Mouse (Mus musculus): ENCODE data around the gene Abcc5. TPM values are rescaled to one million over a fixed set of nuclear protein-coding genes. Genes with fewer than 3 reads are reported as not detected.

The Abcc5 gene
- polyA plus RNA-seq, 1 experiment from 2014 or later = 54.0 TPM

DNA sequence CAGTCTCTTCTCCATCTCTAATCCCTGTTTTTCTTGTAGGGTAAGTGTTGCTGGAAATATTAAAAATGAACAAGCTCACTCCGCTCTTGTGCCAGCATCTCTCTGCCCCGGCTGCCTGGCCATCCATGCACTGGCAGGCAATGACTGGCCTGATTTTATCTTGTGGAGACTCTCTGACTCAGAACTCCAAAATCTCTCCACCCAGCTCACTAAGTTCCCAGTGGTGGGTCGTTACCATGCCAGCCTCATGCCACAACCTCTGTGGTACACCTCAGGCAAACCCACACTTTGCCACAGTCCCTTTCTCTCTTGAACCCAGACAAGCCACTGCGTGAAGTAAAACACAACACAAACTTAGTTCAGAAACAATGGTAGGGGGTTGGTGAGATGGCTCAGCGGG lies 3.1 kb upstream of the Abcc5 start:
- no peak overlapping the region for H3K9ac ChIP-seq (ENCODE audit: low read length)
- H3K9me3 ChIP-seq (replicated peaks; ENCODE audit: control insufficient read depth, low read length) = no peaks in the 10 kb centered on the region
- no peak overlapping the region for H3K27ac ChIP-seq (ENCODE audit: low read length)
- H3K36me3 ChIP-seq (ENCODE audit: control insufficient read depth, insufficient read depth) = no peaks in the 10 kb centered on the region
- no peak overlapping the region for H3K4me2 ChIP-seq (ENCODE audit: low read depth, low read length)
- WGBS = 85% methylated on average over 5 of the region's 5 CpGs
- ATAC-seq (replicated peaks; ENCODE audit: extremely low read depth, insufficient read depth, low FRiP score) = no peak
- H3K27me3 ChIP-seq (ENCODE audit: control insufficient read depth, insufficient read depth, low read length) = no peaks in the 10 kb centered on the region
- H3K4me1 ChIP-seq (ENCODE audit: control insufficient read depth, insufficient read depth, low read length) = peaks cover 11% of the 10 kb centered on the region
- H3K4me3 ChIP-seq (ENCODE audit: low read length) = no peak overlapping the region

DNA sequence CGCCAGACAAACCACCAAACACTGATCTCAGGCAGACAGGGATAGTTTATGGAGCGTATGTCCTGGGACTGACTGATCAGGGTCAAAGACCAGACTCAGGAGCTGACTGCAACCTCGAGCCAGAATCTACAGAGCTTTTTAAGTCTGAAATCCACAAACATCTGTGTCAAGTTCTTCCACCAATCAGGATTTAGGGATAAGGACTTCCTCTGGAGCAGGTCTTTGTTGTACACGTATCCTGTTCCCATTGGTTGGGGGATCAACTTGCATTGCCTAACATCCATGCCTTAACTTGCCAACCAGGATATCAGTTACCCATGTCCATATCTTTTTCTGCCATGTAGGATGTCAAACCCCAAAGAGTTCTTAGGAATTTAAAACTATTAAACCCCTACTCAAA lies 1.4 kb upstream of the Abcc5 start:
- Histone ChIP-seq H3K27me3 (ENCODE audit: control insufficient read depth, insufficient read depth, low read length) (no peaks in the 10 kb centered on the region), H3K4me3 (ENCODE audit: low read length) (no peak overlapping the region), H3K27ac (ENCODE audit: low read length) (no peak overlapping the region), H3K4me2 (ENCODE audit: low read depth, low read length) (no peak overlapping the region), H3K9me3 (replicated peaks; ENCODE audit: control insufficient read depth, low read length) (no peaks in the 10 kb centered on the region), H3K9ac (ENCODE audit: low read length) (no peak overlapping the region), H3K4me1 (ENCODE audit: control insufficient read depth, insufficient read depth, low read length) (peaks cover 20% of the 10 kb centered on the region), H3K36me3 (ENCODE audit: control insufficient read depth, insufficient read depth) (no peaks in the 10 kb centered on the region)
- ATAC-seq (replicated peaks; ENCODE audit: extremely low read depth, insufficient read depth, low FRiP score) = no peak
- 78% methylated on average over 4 of the region's 4 CpGs for WGBS

DNA sequence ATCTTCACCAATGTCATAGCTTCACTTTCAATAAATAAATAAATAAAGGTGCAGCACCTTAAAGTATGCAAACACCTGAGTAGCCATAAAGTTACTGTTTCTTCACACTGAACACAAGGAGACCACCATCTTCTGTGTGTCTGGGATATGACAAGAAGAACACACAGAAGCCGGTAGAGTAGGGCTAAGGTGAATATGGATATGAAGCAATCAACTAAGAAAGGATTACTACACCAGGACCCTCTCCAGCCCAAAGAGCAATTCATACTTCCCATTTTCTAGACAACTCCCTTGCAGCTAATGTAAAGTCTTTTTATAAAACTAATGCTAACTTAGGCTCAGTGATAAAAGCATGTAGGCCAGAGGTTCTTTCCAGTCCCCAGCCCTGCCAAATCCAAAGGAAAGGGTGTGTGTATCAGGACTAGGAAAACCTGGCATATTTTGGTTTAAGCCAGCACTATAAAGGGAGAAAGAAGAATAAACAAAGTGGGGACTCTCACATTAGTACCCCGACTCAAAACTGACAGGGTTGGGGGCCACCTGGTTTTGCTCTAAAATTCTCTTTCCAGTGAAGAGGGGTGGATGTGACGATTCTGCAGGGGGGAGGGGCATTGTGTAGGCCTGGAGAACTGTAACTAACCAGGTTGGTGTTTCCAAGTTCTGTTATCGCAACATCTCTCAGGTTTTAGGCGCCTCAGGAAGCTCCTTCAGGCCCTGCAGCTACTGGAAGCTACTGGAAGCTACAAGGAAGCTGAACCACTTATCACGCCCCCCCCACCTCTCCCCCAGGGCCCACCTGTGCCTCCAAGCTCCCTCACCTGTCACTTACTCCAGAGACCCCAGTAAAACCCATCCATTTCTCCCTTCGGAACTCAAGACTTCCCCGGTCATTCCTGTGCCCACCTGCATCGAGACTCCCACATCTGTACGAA lies 1.2 kb downstream of the Abcc5 start:
- Histone ChIP-seq H3K4me3 (ENCODE audit: low read length) (peak overlapping the region; percentile 81), H3K9me3 (replicated peaks; ENCODE audit: control insufficient read depth, low read length) (no peaks in the 10 kb centered on the region), H3K9ac (ENCODE audit: low read length) (peak overlapping the region; percentile 85), H3K36me3 (ENCODE audit: control insufficient read depth, insufficient read depth) (peaks cover 9% of the 10 kb centered on the region), H3K4me2 (ENCODE audit: low read depth, low read length) (peak overlapping the region; percentile 66), H3K27ac (ENCODE audit: low read length) (peak overlapping the region; percentile 56), H3K27me3 (ENCODE audit: control insufficient read depth, insufficient read depth, low read length) (no peaks in the 10 kb centered on the region), H3K4me1 (ENCODE audit: control insufficient read depth, insufficient read depth, low read length) (peaks cover 20% of the 10 kb centered on the region)
- no peak for ATAC-seq (replicated peaks; ENCODE audit: extremely low read depth, insufficient read depth, low FRiP score)
- WGBS = 42% methylated on average over 10 of the region's 10 CpGs

DNA sequence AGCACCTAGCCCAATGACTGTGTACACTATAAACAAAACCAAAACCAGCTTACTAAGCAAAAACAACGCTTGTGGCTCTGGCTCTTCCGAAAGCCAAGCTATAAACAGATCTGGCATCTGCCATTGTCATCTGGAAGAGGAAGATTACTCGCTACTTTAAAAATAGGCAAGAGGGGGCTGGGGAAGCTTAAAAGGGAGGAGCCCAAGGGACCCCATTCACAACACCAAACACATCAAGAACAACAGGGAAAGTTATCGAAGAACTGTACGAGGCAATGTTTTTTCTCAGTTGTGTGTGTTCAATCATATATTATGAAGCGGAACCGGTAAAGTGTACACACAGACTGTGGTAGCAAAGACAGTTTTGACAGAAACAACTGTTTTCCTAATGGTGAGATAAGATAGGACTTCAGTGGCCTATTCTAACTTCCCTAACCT lies 1.9 kb downstream of the Abcc5 start:
- Histone ChIP-seq H3K9me3 (replicated peaks; ENCODE audit: control insufficient read depth, low read length) (no peaks in the 10 kb centered on the region), H3K4me3 (ENCODE audit: low read length) (peak overlapping the region; percentile 81), H3K27me3 (ENCODE audit: control insufficient read depth, insufficient read depth, low read length) (no peaks in the 10 kb centered on the region), H3K4me2 (ENCODE audit: low read depth, low read length) (peak overlapping the region; percentile 66), H3K36me3 (ENCODE audit: control insufficient read depth, insufficient read depth) (peaks cover 9% of the 10 kb centered on the region), H3K4me1 (ENCODE audit: control insufficient read depth, insufficient read depth, low read length) (peaks cover 20% of the 10 kb centered on the region), H3K27ac (ENCODE audit: low read length) (peak overlapping the region; percentile 56), H3K9ac (ENCODE audit: low read length) (peak overlapping the region; percentile 10; the same call in 1 of the 2 replicates)
- ATAC-seq (replicated peaks; ENCODE audit: extremely low read depth, insufficient read depth, low FRiP score) = no peak
- 45% methylated on average over 7 of the region's 7 CpGs for WGBS

DNA sequence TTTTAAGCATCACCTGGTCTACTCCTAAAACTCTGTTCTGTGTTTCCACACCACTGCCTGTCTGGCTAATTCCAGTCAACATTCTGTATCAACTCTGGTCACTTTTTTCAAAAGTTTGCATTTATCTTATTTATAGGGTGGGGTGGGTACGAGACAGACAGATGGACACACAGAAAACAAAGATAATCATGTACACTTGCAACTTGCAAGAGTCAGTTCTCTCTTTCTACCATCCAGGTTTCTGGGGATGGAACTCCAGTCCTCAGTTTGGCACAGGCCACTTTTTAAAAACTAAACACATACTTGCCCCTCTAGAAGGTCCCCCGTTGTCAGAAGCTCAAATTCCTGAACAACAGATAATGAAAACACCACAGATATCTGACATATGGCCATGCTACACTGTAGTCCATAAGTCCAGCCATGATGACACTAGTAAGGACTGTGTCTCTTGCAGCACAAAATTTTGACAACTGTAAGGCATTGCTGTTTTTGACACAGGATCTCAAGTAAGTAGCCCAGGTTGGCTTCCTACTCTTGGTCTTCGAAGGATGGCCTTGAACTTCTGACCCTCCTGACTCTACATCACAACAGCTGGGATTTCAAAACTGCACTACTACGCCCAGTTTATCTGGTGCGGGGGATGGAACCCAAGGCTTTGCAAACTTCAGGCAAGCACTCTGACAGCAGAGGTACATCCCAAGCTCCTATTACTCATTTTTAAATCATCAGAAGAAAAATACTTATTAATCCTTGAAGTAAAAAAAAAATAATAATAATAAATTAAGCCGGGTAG lies 3.1 kb downstream of the Abcc5 start:
- Histone ChIP-seq H3K27ac (ENCODE audit: low read length) (no peak overlapping the region), H3K9me3 (replicated peaks; ENCODE audit: control insufficient read depth, low read length) (no peaks in the 10 kb centered on the region), H3K4me1 (ENCODE audit: control insufficient read depth, insufficient read depth, low read length) (peaks cover 20% of the 10 kb centered on the region), H3K4me3 (ENCODE audit: low read length) (no peak overlapping the region), H3K9ac (ENCODE audit: low read length) (no peak overlapping the region), H3K4me2 (ENCODE audit: low read depth, low read length) (no peak overlapping the region; the same call in 1 of the 2 replicates), H3K27me3 (ENCODE audit: control insufficient read depth, insufficient read depth, low read length) (no peaks in the 10 kb centered on the region), H3K36me3 (ENCODE audit: control insufficient read depth, insufficient read depth) (peaks cover 9% of the 10 kb centered on the region)
- WGBS = 65% methylated on average over 6 of the region's 6 CpGs
- ATAC-seq (replicated peaks; ENCODE audit: extremely low read depth, insufficient read depth, low FRiP score) = no peak

DNA sequence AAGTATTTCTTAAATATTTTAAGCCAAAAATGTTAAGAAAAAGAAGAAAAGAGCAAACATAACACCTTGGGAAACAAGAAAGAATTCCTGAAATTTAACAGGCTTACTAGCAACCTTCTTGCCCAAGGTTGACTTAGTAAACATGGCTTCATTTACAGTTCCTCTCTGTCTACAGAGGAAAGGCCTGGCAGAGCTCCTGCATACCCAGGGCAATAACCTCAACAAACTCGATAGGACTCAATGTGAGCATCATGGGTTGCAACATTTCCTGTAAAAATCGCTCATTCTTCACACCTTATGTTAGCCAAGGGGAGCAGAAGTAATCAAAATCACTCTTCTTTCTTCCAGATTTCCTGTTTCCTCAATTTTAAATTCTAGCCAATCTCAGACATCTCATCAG lies 8.1 kb downstream of the Abcc5 start:
- no peak overlapping the region for H3K9ac ChIP-seq (ENCODE audit: low read length)
- H3K27ac ChIP-seq (ENCODE audit: low read length) = no peak overlapping the region
- H3K9me3 ChIP-seq (replicated peaks; ENCODE audit: control insufficient read depth, low read length) = no peaks in the 10 kb centered on the region
- no peaks in the 10 kb centered on the region for H3K27me3 ChIP-seq (ENCODE audit: control insufficient read depth, insufficient read depth, low read length)
- no peak overlapping the region for H3K4me2 ChIP-seq (ENCODE audit: low read depth, low read length)
- WGBS = 68% methylated on average over 2 of the region's 2 CpGs
- H3K4me1 ChIP-seq (ENCODE audit: control insufficient read depth, insufficient read depth, low read length) = peaks cover 2% of the 10 kb centered on the region; the same call in 1 of the 2 replicates
- ATAC-seq (replicated peaks; ENCODE audit: extremely low read depth, insufficient read depth, low FRiP score) = no peak
- no peak overlapping the region for H3K4me3 ChIP-seq (ENCODE audit: low read length)
- H3K36me3 ChIP-seq (ENCODE audit: control insufficient read depth, insufficient read depth) = peaks cover 14% of the 10 kb centered on the region

DNA sequence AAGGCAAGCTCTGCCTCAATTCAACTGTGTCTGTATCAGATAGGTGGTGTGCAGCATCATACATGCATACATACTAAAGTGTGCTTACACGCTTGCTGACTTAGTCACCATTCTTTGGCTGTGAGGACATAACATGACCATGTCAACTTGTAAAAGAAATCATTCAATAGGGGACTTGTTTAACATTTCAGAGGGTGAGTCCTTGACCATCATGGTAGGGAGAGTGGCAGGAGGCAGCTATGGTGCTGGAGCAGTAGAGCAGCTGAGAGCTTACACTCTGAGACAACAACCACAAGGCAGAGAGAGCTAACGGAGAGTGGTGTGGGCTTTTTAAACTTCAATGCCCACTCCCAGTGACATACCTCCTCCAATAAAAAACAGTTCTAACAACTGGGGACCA lies 9.9 kb downstream of the Abcc5 start:
- H3K4me2 ChIP-seq (ENCODE audit: low read depth, low read length) = no peak overlapping the region
- no peaks in the 10 kb centered on the region for H3K27me3 ChIP-seq (ENCODE audit: control insufficient read depth, insufficient read depth, low read length)
- peaks cover 10% of the 10 kb centered on the region for H3K36me3 ChIP-seq (ENCODE audit: control insufficient read depth, insufficient read depth)
- ATAC-seq (replicated peaks; ENCODE audit: extremely low read depth, insufficient read depth, low FRiP score) = no peak
- H3K4me3 ChIP-seq (ENCODE audit: low read length) = no peak overlapping the region
- H3K4me1 ChIP-seq (ENCODE audit: control insufficient read depth, insufficient read depth, low read length) = no peaks in the 10 kb centered on the region
- H3K27ac ChIP-seq (ENCODE audit: low read length) = no peak overlapping the region
- WGBS = 96% methylated on average over 2 of the region's 2 CpGs
- H3K9ac ChIP-seq (ENCODE audit: low read length) = no peak overlapping the region
- no peaks in the 10 kb centered on the region for H3K9me3 ChIP-seq (replicated peaks; ENCODE audit: control insufficient read depth, low read length)

DNA sequence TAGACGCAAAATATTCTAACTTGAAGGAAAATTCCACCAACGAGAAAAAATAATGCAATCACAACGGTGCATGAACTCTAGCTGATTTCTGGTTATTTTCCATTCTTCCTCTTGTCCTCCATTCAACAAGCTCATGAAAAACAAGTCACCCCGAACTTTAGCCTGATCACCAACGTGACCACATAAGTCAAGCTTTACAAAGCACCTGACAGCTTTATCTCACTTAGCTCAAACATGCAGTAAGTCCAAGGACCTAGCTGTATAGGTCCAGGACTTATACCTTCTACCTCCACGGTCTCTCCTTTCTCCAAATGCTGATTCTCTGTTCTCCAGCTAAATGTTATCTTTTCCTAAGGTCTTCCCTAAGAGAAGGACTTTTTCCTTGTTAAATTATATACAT lies 10.4 kb downstream of the Abcc5 start:
- Histone ChIP-seq H3K4me2 (ENCODE audit: low read depth, low read length) (no peak overlapping the region), H3K27ac (ENCODE audit: low read length) (no peak overlapping the region), H3K4me3 (ENCODE audit: low read length) (no peak overlapping the region), H3K36me3 (ENCODE audit: control insufficient read depth, insufficient read depth) (peaks cover 7% of the 10 kb centered on the region; the same call in 1 of the 2 replicates), H3K9ac (ENCODE audit: low read length) (no peak overlapping the region), H3K4me1 (ENCODE audit: control insufficient read depth, insufficient read depth, low read length) (no peaks in the 10 kb centered on the region), H3K9me3 (replicated peaks; ENCODE audit: control insufficient read depth, low read length) (no peaks in the 10 kb centered on the region), H3K27me3 (ENCODE audit: control insufficient read depth, insufficient read depth, low read length) (no peaks in the 10 kb centered on the region)
- 78% methylated on average over 6 of the region's 6 CpGs for WGBS
- ATAC-seq (replicated peaks; ENCODE audit: extremely low read depth, insufficient read depth, low FRiP score) = no peak

DNA sequence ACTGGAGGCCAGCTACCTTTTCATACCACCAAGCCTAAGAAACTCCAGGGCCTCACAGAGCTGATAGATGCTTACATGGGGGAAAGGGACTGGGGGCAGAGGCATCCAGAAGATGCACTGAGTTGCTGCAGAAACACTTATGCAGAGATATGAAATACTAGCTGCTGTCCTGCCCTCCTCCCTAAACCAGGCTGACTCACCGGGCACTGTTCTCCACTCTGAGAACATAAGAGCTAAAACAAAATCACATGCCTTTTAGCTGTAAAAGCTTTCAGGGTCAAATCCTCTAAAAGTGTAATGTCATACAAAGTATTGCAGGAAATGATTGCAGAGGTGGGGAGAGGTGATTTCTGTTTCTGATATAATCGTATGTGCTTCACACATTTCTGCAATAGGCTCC lies 11.0 kb downstream of the Abcc5 start:
- Histone ChIP-seq H3K4me3 (ENCODE audit: low read length) (no peak overlapping the region), H3K27me3 (ENCODE audit: control insufficient read depth, insufficient read depth, low read length) (no peaks in the 10 kb centered on the region), H3K4me1 (ENCODE audit: control insufficient read depth, insufficient read depth, low read length) (no peaks in the 10 kb centered on the region), H3K27ac (ENCODE audit: low read length) (no peak overlapping the region), H3K4me2 (ENCODE audit: low read depth, low read length) (no peak overlapping the region), H3K9me3 (replicated peaks; ENCODE audit: control insufficient read depth, low read length) (no peaks in the 10 kb centered on the region), H3K9ac (ENCODE audit: low read length) (no peak overlapping the region), H3K36me3 (ENCODE audit: control insufficient read depth, insufficient read depth) (peaks cover 5% of the 10 kb centered on the region; the same call in 1 of the 2 replicates)
- WGBS = 60% methylated on average over 2 of the region's 2 CpGs
- ATAC-seq (replicated peaks; ENCODE audit: extremely low read depth, insufficient read depth, low FRiP score) = no peak
